Mouse (Mus musculus) NIH3T3 (cell line): ENCODE data around the gene Nectin4.

ENCODE experiments used
- DNase-seq: peaks from one replicate; pipeline ENCODE4 v3.0.0-alpha.2; 2012; ENCODE audit warnings: low read depth

Nectin4 gene

DNA sequence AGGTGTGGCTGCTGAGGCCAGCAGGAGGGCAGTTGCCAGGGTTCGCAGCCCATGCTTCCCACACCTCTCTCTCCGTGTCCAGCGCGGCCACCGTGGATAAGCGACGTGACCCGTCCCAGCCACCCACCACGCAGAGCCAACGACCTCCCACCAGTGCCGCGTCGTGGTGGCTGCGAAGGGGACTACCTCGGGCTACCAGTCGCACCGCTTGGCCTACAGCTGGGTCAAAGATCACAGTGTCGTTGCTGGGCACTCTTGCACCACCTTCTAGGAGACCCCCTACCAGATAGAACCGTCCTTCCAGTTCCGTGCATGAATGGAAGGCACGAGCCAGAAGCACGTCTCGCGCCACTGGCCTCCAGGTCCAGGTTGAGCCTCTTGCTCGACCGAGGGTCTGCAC, 9.6 kb upstream of the Nectin4 start:
- DNase-seq, result no peak

DNA sequence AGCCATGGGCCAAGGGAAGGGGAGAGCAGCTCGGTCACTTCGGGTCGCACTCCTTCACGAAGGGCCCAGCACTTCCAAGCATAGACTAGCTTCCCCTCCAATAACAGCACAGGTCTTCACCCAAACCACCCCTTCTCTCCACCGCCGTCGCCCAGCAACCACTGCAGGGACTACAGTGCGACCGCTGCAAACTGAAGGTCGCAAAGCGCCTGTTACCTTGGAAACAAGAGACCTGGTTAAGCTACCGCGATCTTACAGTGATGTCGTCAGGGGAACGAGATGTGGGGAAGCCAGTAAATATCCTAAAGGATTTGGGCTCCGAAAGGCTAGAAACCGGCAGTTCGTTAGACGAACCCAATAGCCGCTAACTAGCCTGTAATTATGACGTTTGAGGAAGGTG, 9.2 kb upstream of the Nectin4 start, which contains the start of gene Klhdc9:
TSS of gene Klhdc9 (minus strand) at position 143 of the 400 bp plus-strand sequence.
- no peak for DNase-seq

- DNase-seq, result peak; percentile 89
Observed at GRCm38 (mm10) chr1:171361106-171362103, 8.5 kb upstream of the Nectin4 start.

DNA sequence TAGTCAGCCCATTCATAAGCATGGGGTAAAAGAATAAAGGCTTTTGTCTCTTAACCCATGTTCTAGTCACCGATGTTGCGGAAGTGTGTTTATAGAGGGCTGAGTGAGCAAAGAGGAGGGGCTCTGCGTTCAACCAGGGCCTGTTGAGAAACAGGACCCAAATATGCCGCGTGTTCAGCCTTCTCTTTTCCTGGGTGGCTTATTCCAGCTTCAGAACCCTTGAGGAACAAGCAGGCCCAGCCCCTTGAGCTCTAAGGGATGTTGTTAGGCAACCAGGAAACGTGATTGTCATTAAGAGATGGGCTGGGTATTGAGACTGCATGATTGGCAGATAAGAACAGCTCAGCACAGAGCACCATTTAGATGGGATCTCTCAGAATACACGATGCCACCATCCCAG, 4.0 kb upstream of the Nectin4 start:
- no peak for DNase-seq

GRCm38 (mm10) chr1:171372880-171373279, 3.0 kb downstream of the Nectin4 start:
- no peak for DNase-seq

DNA sequence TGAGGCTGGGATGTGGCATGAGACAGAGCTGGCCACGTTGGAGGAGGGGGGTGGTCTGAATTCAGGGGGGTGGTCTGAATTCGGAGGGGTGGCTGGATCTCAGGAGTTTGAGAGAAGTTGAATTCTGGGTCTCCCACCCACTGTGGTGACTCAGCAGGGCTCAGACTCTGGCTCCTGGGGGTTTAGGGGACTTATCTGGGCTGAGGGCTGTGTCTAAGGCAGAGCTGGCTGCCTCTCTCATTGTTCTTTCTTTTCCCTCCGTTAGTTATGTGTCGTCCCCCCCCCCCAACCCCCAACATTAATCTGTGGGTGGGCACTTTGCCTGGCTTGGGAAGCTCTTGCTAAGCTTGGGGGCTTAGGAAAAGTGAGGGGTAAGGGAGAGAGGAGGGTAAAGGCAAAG, 4.0 kb downstream of the Nectin4 start:
- DNase-seq, result no peak

- DNase-seq, result peak; percentile 73
Observed at GRCm38 (mm10) chr1:171375646-171376097, 5.8 kb downstream of the Nectin4 start.

DNA sequence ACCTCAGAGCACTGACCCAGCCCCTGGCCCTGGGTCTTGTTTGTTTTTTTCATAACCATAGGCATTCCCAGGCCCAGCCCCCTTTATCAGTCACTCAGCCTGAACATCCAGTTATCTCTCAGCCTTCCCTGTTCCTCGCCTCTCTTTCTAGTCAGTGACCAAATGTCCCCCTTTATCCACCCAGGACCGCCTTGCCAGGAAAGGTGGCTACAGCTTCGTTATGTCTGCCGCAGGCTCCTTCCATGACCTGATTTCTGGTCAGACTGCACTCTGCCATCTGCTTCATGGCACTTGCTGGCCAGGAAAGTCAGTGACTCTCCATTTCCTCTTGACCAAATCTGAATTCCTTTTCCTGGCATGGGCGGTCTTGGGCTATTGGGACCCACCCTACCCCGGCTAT, 8.4 kb downstream of the Nectin4 start:
- DNase-seq, result no peak

DNA sequence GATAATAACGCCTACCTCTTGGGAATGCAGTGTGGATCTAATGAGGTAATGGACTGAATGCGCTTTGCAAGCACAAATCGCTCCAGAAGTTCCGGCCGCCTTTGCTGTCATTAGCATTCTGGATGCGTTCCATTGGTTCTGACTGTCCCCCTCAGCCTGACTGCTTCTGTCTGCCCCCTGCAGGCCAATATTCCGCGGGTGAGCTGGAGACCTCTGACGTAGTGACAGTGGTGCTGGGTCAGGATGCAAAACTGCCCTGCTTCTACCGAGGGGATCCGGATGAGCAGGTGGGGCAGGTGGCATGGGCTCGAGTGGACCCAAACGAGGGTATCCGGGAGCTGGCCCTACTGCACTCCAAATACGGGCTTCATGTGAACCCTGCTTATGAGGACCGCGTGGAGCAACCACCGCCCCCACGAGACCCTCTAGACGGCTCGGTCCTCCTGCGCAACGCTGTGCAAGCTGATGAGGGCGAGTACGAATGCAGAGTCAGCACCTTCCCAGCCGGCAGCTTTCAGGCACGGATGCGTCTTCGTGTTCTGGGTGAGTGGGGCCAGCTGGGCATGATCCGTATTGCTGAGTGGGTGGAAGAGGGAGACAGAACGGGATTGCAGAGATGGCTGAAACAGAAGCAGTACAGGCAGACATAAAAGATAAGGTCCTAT, 10.2 kb downstream of the Nectin4 start:
- DNase-seq, result no peak

DNA sequence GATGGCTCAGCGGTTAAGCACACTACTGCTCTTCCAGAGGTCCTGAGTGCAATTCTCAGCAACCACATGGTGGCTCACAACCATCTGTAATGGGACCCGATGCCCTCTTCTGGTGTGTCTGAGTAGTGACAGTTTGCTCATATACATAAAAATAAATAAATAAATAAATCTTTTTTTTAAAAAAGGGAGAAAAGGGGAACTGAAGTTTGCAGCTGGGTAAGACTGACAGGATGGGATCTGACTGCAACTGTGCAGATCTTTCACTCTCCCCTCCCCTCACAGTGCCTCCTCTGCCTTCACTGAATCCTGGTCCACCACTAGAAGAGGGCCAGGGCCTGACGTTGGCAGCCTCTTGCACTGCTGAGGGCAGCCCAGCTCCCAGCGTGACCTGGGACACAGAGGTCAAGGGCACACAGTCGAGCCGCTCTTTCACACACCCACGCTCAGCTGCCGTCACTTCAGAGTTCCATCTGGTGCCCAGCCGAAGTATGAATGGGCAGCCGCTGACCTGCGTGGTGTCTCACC, 12.3 kb downstream of the Nectin4 start:
- no peak for DNase-seq

DNA sequence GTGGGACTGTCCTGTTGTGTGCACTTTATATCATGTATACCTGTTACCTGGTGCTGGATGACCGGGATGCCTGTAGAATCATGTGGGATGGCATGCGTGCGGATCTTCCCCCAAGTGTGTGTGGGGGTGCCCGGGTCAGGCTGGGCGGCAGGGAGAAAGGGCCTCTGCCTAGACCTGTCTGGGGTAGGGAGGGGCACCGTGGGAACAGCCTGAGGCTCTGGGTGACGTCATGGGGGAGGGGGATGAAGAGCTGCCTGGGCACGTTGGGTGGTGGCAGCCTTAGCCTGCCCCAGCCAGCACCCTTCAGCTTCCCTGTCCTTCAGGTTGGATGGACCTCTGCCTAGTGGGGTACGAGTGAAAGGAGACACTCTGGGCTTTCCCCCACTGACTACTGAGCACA, 14.5 kb downstream of the Nectin4 start:
- no peak for DNase-seq

DNA sequence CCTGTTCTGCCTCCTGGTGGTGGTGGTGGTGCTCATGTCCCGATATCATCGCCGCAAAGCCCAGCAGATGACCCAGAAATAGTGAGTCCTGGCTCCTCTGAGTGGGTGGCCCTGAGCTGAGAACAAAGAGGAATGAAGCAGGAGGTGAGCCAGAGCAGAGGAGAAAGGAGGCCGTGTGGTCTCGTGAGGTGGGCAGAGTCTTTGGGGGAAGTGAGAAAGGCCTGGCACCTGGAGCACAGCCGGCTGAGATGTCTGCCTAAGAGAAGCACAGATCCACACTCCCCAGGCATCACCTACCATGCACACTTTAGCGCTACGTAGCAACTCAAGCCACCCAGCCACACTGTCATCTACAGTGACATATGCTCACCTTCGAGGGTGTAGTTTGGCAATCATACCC, 15.3 kb downstream of the Nectin4 start:
- no peak for DNase-seq

- peak; percentile 51 for DNase-seq
Observed at GRCm38 (mm10) chr1:171387099-171387498, 17.2 kb downstream of the Nectin4 start.

DNA sequence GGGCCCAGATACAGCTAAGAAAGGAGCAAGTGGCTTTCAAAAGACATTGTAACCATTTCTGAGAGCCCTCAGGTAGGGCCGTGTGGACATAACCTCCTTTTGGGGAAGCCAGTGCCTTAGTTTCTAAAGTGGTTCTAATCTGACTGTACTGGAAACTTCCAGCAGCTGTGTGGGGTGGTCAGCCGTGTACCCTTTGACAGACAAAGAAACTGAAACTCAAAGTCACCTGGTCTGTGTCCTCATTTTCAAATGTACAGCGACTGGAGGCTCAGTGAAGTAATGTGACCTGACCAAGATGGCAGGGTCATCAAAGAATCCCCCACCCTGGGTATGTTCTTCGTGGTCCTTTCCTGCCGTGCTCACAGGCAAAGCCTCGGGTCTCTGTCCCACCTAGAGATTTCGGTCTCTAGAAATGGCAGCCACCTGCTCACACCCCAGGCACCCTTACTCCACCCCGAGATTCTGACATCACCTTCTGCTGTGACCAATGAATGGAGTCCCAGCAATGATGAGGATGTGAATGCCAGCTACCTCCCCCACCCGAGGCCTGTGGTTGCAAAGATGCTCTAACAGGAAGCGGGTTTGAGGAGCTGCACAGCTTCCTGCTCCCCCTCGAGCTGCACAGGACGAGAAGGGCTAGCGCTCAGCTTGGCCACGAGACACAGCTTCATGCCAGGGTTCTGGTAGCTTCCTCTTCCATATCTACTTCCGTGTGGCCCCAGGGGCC, 18.6 kb downstream of the Nectin4 start, which contains the start of gene Arhgap30:
TSS of gene Arhgap30 (plus strand) at position 579 of the 727 bp plus-strand sequence.
- no peak for DNase-seq

GRCm38 (mm10) chr1:171390101-171390500, 20.2 kb downstream of the Nectin4 start:
- no peak for DNase-seq

GRCm38 (mm10) chr1:171401821-171402220, 31.9 kb downstream of the Nectin4 start:
- no peak for DNase-seq

GRCm38 (mm10) chr1:171402991-171403390, 33.1 kb downstream of the Nectin4 start:
- DNase-seq, result no peak

GRCm38 (mm10) chr1:171407263-171407662, 37.4 kb downstream of the Nectin4 start:
- no peak for DNase-seq

- DNase-seq, result no peak
Observed at GRCm38 (mm10) chr1:171410231-171410630, 40.3 kb downstream of the Nectin4 start.

- peak; percentile 97 for DNase-seq
Observed at GRCm38 (mm10) chr1:171410947-171411484, 41.1 kb downstream of the Nectin4 start, which contains the start of gene Usf1. Gene Usf1 (plus strand): TSS chr1:171411313.

GRCm38 (mm10) chr1:171411492-171411941, 41.6 kb downstream of the Nectin4 start:
- DNase-seq, result no peak
